Mouse (Mus musculus): ENCODE measurements at regions not wholly inside any gene's neighbourhood (a gene's known extent, or its start where the extent isn't known, plus 50 kb on each side); places are given as distances from the start of the nearest gene placed in this dataset.

DNA sequence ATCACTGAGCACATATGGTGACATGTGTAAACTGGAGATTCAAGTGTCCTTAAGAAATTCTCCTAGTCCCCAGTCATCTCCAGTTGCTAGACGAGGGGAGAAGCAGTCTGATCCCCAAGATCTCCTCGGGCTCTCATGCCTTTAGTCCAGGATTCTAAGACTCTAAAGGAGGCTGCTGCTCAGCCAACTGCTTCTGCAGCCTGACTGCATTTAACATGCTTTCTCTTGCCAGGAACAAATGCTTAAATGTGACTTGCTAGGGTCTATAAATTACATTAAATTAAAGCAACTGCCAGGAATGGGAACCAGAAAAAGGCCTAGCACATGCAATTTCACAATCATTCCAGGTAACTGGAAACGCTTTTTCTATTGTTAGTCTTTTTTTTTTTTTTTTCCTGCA, 599.8 kb upstream of the Gcfc2 start:
- H3K4me1 ChIP-seq, result no peaks in the 10 kb centered on the region
- no peak for DNase-seq (ENCODE audit: extremely low spot score, low spot score)
- no peak overlapping the region for H3K27ac ChIP-seq
- H3K27me3 ChIP-seq (ENCODE audit: poor library complexity, severe bottlenecking), result no peaks in the 10 kb centered on the region
- WGBS, result 86% methylated on average over 3 of the region's 3 CpGs
- H3K4me3 ChIP-seq, result no peak overlapping the region
- H3K36me3 ChIP-seq (replicated peaks), result no peaks in the 10 kb centered on the region
- no peaks in the 10 kb centered on the region for H3K9me3 ChIP-seq

DNA sequence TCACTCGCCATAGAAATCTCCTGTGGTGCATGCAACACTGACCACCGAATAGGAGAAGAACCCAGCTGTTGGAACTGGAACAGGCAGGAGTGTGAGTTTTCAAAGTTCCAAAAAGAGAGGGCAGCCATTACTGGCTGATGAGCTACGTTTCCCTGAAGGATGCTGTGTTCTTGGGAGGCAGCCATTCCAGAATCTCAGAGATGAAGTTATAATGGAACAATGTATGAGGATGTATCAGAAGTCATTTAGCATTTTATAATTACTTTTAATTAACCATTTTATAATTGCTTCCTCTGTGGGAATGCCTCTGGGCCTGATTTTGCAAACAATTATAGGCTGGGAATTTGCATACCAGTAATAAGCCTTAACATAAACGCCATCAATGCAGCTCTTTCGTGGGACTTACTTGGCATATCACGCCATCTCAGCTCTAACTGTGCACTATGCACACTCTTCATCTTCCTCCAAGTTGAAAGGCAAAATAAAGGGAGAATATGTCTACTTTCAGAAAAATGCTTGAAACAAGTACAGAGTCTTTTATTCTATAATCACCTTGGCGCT, 559.4 kb upstream of the Gcfc2 start:
- H3K36me3 ChIP-seq (replicated peaks), result no peaks in the 10 kb centered on the region
- H3K4me3 ChIP-seq, result no peak overlapping the region
- no peaks in the 10 kb centered on the region for H3K4me1 ChIP-seq
- H3K9me3 ChIP-seq, result no peaks in the 10 kb centered on the region
- no peak for DNase-seq (ENCODE audit: extremely low spot score, low spot score)
- WGBS, result 86% methylated on average over 7 of the region's 7 CpGs
- no peak overlapping the region for H3K27ac ChIP-seq
- H3K27me3 ChIP-seq (ENCODE audit: poor library complexity, severe bottlenecking), result no peaks in the 10 kb centered on the region

DNA sequence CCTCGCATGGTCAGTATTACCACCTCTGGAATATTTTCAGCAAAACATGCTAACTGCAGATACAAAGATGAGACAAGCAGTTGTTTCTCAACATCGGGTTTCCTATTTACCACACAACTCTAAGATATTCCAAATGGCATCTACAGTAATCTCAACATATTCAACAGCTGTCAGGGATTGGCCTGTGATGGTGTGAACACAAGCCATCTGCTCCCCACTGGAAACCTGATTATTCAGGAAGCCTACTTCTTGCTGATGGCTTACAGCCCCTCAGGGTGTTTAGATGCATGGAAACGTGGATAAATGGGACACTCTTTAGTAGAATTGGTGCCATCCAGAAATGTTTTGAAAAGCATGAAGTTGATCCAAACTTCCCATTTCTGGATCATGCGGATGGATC, 535.0 kb upstream of the Gcfc2 start:
- Histone ChIP-seq H3K27ac (no peak overlapping the region), H3K4me1 (no peaks in the 10 kb centered on the region), H3K4me3 (no peak overlapping the region), H3K27me3 (ENCODE audit: poor library complexity, severe bottlenecking) (no peaks in the 10 kb centered on the region), H3K36me3 (replicated peaks) (no peaks in the 10 kb centered on the region), H3K9me3 (no peaks in the 10 kb centered on the region)
- WGBS, result 87% methylated on average over 4 of the region's 4 CpGs
- DNase-seq (ENCODE audit: extremely low spot score, low spot score), result no peak

DNA sequence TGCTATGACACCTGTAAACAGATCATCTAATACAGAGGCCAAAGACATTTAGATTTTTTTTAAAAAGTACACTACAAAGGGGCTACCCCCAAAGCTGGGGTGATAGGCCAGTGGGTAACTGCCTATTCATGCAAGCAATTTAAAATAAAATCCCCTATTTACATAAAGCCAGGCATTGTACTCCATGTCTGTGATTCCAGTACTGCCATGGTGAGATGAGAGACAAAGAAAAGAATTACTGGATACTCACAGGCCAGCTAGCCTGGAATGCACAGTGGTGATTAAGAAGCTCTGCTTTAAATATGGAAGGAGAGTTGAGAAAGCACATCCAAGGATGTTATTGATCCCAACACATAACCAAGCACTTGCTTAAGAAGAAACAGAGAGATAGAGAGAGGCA, 520.3 kb upstream of the Gcfc2 start:
- H3K27ac ChIP-seq, result no peak overlapping the region
- no peak overlapping the region for H3K4me3 ChIP-seq
- no peaks in the 10 kb centered on the region for H3K27me3 ChIP-seq (ENCODE audit: poor library complexity, severe bottlenecking)
- DNase-seq (ENCODE audit: extremely low spot score, low spot score), result no peak
- H3K4me1 ChIP-seq, result no peaks in the 10 kb centered on the region
- no peaks in the 10 kb centered on the region for H3K36me3 ChIP-seq (replicated peaks)
- H3K9me3 ChIP-seq, result no peaks in the 10 kb centered on the region

DNA sequence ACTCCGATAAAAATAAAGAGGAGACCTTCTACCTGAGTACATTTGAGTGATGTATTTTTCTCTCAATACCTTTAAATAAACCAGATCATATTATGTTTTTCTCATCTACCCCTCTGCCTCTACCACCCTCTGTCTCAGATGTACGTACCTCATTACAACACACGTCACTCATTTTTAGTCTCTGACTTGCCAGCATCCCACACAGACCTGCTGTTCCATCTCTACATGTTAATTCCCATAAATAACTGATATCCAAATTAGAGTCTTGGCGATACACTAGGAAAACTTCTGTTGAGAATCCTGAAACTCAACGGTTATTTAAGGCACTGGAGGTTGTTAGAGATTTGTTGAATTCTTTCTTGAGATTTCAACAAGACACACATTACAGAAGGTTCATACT, 509.9 kb upstream of the Gcfc2 start:
- H3K4me1 ChIP-seq, result no peaks in the 10 kb centered on the region
- no peak for DNase-seq (ENCODE audit: extremely low spot score, low spot score)
- H3K27me3 ChIP-seq (ENCODE audit: poor library complexity, severe bottlenecking), result no peaks in the 10 kb centered on the region
- H3K36me3 ChIP-seq (replicated peaks), result no peaks in the 10 kb centered on the region
- H3K27ac ChIP-seq, result no peak overlapping the region
- 93% methylated on average over 5 of the region's 5 CpGs for WGBS
- no peak overlapping the region for H3K4me3 ChIP-seq
- H3K9me3 ChIP-seq, result no peaks in the 10 kb centered on the region

DNA sequence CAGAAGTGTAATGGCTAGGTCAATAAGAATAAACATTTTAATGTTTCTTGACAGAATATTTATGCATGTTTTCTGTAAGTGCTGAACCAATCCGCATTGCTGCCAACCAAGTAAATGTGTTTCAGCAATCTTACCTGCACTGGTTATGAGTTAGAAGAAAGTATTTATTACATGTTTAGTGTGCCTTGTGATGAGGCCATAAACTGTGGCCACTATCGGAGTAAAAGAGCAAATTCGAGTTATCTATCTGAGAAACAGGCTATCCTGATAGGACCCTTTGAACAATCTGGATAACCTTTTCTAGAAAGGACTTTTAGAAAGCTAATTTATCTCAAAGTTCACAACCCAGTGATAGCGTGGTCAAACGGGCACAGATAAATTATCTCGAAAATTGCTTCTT, 488.7 kb upstream of the Gcfc2 start:
- no peak for DNase-seq (ENCODE audit: extremely low spot score, low spot score)
- 92% methylated on average over 6 of the region's 6 CpGs for WGBS

DNA sequence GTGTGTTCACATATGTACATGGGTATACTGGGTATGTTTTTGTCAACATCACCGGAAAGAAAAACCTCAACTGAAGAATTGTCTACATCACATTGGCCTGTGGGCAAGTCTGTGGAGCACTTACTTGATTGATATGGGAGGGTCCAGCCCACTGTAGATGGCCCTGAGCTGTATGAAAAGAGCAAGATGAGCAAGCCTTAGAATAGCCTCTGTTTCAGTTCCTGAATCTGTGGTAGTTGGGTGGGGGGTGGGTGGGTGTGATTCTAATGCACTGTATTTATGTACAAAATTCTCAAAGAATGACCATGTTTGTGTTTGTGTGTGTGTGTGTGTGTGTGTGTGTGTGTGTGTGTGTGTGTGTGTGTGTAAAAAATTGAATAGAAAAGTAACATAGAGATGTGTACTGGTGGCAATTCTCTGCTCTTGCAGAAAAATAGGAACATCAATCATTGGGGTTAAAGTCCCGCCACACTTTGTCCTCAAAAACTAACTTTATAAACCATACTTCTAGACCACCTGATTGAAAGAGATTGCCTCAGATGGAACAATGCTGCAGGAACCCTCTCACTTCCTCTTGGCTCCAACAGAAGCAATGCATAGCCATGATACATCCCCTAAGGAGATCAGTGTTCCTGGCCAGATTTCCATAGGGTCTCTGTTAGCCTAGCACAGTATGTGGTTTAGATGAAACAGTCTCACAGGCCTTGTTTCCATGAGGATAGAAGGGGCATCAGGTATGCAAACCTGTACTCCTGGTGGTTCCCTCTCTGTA, 484.3 kb upstream of the Gcfc2 start:
- no peak for DNase-seq (ENCODE audit: extremely low spot score, low spot score)
- H3K9me3 ChIP-seq, result no peaks in the 10 kb centered on the region
- H3K27me3 ChIP-seq (ENCODE audit: poor library complexity, severe bottlenecking), result no peaks in the 10 kb centered on the region
- 96% methylated on average over 2 of the region's 2 CpGs for WGBS
- H3K4me3 ChIP-seq, result no peak overlapping the region
- H3K4me1 ChIP-seq, result no peaks in the 10 kb centered on the region
- H3K36me3 ChIP-seq (replicated peaks), result no peaks in the 10 kb centered on the region
- no peak overlapping the region for H3K27ac ChIP-seq

More for the DNA sequence above, 488.7 kb upstream of the Gcfc2 start:
- Histone ChIP-seq H3K4me1 (no peaks in the 10 kb centered on the region), H3K36me3 (replicated peaks) (no peaks in the 10 kb centered on the region), H3K9me3 (no peaks in the 10 kb centered on the region), H3K4me3 (no peak overlapping the region), H3K27ac (no peak overlapping the region), H3K27me3 (ENCODE audit: poor library complexity, severe bottlenecking) (no peaks in the 10 kb centered on the region)

DNA sequence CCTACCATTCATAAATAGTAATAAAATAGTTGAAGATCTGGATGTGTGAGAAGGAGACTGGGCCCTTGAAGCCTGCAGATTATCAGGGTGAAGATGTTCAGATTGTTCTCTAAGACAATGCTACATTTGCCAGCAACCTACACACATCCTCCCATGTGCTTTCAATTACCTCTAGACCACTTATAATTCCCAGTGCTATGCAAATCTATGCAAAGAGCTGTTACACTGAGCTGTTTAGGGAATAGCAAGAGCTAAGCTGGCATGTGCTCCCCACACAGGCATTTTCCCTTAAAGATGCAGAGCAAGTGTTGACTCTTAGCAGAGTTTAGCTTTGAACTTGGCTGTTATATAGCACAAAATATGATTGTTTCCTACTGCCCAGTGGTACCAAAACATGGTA, 482.1 kb upstream of the Gcfc2 start:
- Histone ChIP-seq H3K9me3 (no peaks in the 10 kb centered on the region), H3K4me1 (no peaks in the 10 kb centered on the region), H3K4me3 (no peak overlapping the region), H3K36me3 (replicated peaks) (no peaks in the 10 kb centered on the region), H3K27me3 (ENCODE audit: poor library complexity, severe bottlenecking) (no peaks in the 10 kb centered on the region), H3K27ac (no peak overlapping the region)
- DNase-seq (ENCODE audit: extremely low spot score, low spot score), result no peak

DNA sequence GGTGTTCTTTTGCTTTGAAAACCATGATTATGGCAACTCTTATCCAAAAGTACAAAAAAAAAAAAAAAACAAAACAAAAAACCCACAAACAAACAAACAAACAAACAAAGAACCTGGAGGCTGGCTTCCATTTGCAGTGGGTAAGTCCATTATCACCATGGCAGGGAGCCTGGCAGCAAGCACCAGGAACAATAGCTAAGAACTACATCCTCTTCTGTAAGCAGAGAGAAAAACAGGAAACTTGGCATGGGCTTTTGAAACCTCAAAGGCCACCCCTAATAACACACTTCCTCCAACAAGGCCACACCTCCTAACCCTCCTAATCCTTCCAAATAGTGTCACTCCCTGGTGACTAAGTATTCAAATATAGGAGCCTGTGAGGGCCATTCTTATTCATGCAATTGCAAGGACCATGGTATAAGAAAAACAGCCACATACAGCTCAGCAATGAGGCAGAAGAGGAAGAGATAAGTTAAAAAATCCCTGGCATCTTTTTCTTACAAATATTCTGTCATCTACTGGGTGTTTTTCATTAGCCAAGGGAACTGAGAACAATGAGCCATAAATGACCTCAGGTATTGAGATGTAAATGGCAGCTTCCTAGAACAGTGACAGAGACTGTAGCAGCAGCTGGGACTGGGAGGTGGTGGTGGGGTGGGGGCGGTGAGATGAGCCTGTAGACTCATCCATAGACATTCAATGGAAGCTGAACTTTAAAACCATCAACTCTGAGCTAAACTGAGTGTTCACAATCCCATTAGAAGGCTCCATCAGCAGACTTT, 477.3 kb upstream of the Gcfc2 start:
- Histone ChIP-seq H3K36me3 (replicated peaks) (no peaks in the 10 kb centered on the region), H3K27me3 (ENCODE audit: poor library complexity, severe bottlenecking) (no peaks in the 10 kb centered on the region), H3K4me3 (no peak overlapping the region), H3K9me3 (no peaks in the 10 kb centered on the region), H3K27ac (no peak overlapping the region), H3K4me1 (no peaks in the 10 kb centered on the region)
- 87% methylated on average over 1 of the region's 1 CpGs for WGBS
- DNase-seq (ENCODE audit: extremely low spot score, low spot score), result no peak

DNA sequence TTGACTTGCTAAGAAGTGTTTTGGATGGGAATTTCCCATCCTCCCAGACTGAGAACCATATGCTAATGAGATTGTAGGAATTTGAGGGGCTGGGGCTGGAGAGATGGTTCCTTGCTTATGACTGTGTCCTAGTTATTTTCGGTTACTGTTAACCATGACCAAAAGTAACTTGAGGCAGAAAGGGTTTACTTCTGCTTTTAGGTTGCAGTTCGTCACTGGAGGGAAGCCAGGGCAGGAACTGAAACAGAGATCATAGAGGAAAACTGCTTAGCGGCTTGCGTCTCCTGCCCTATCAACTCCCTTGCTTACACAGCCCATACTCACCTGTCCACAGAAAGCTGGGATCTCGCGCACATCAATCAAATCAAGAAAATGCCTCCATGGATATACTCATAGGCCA, 475.8 kb upstream of the Gcfc2 start:
- Histone ChIP-seq H3K9me3 (no peaks in the 10 kb centered on the region), H3K4me3 (no peak overlapping the region), H3K27ac (no peak overlapping the region), H3K27me3 (ENCODE audit: poor library complexity, severe bottlenecking) (no peaks in the 10 kb centered on the region), H3K4me1 (no peaks in the 10 kb centered on the region), H3K36me3 (replicated peaks) (no peaks in the 10 kb centered on the region)
- no peak for DNase-seq (ENCODE audit: extremely low spot score, low spot score)
- 94% methylated on average over 6 of the region's 6 CpGs for WGBS

DNA sequence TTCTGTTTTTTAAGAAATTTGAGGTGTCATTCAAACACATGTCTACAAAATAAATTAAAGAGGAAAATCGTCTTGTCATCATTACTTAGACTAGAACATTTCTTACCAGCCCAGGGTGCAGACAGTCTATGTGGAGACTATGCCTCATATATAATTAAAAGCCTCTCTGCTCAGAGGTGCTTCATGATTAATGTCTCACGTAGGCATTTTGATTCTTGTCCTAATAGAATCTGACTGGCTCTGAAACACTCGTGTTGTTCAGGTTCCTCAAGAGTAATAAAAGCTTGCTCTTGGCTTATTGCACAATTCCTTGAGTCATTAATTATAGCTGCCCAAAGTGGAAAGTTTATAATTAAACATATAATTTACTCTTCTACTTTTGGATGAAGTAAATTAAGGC, 475.1 kb upstream of the Gcfc2 start:
- DNase-seq (ENCODE audit: extremely low spot score, low spot score), result no peak
- Histone ChIP-seq H3K27me3 (ENCODE audit: poor library complexity, severe bottlenecking) (no peaks in the 10 kb centered on the region), H3K4me1 (no peaks in the 10 kb centered on the region), H3K27ac (no peak overlapping the region), H3K36me3 (replicated peaks) (no peaks in the 10 kb centered on the region), H3K9me3 (no peaks in the 10 kb centered on the region), H3K4me3 (no peak overlapping the region)
- 82% methylated on average over 3 of the region's 3 CpGs for WGBS

DNA sequence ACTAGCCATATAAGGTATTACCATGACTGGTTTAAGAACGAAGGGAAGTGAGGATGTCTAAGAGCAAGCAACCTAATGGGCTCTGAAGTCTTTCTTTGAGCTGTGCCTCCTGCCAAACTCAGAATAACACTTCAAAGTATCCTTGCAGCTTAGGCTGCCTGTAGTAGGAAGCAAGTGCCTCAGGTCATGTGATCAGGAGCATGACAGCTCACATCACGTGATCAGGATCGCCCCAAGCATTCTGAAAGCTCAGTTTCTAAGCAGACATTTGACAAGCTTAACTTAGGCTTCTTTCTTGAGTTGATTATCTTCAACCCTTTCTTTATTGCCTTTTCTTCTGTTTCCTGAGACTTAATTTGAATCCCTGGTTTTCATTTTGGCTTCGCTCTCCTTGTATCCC, 462.4 kb upstream of the Gcfc2 start:
- peaks cover 1% of the 10 kb centered on the region; the same call in 1 of the 2 replicates for H3K4me1 ChIP-seq
- no peaks in the 10 kb centered on the region for H3K27me3 ChIP-seq (ENCODE audit: poor library complexity, severe bottlenecking)
- DNase-seq (ENCODE audit: extremely low spot score, low spot score), result no peak
- H3K4me3 ChIP-seq, result no peak overlapping the region
- H3K36me3 ChIP-seq (replicated peaks), result no peaks in the 10 kb centered on the region
- H3K9me3 ChIP-seq, result no peaks in the 10 kb centered on the region
- WGBS, result 83% methylated on average over 4 of the region's 4 CpGs
- no peak overlapping the region for H3K27ac ChIP-seq

DNA sequence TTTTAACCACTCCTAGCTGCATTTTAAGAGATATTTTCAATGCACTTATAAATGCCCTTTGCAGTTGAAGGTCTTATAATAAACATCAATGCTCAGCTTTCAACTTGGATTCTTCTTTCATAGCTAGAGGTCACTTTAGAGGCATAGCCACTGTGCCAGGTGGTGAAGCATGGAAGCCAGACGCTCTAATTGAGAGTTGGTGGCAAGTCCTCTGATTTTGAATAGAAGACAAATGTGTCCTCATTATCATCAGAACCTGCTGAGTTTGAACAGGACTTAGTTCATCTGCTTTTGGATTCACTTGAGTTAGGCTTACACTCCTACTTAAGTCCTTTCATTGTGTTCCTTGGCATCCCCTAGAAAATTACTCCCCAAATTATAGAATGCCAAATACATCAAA, 459.0 kb upstream of the Gcfc2 start:
- H3K4me3 ChIP-seq, result no peak overlapping the region
- WGBS, result 80% methylated on average over 1 of the region's 1 CpGs
- no peak overlapping the region for H3K27ac ChIP-seq
- no peak for DNase-seq (ENCODE audit: extremely low spot score, low spot score)
- H3K36me3 ChIP-seq (replicated peaks), result no peaks in the 10 kb centered on the region
- H3K4me1 ChIP-seq, result peaks cover 8% of the 10 kb centered on the region; the same call in 1 of the 2 replicates
- H3K9me3 ChIP-seq, result no peaks in the 10 kb centered on the region
- no peaks in the 10 kb centered on the region for H3K27me3 ChIP-seq (ENCODE audit: poor library complexity, severe bottlenecking)

All from forebrain, embryonic 10.5 days (tissue).